Mouse (Mus musculus) megakaryocyte progenitor cell, adult 5-6 weeks (primary cell): ENCODE measurements around the gene Arl6ip1. TPM values are rescaled to one million over a fixed set of nuclear protein-coding genes. Genes with fewer than 3 reads are reported as not detected.
A peak's percentile ranks its signal among the peaks of the same experiment; 100 is the strongest.

Source experiments
- ATAC-seq: replicated peaks from 2 replicates; pipeline ENCODE4 v1.8.0; 2016; ENCODE audit warnings: mild to moderate bottlenecking, moderate TSS enrichment, inconsistent platforms; ENCODE audit not compliant: poor library complexity
- total RNA-seq, 2 experiments: library from RNA; stranded (forward) in 1 of 2; stranded (reverse) in 1 of 2; fragments of 157-497, 149-512 nt in 1 of 2; fragments of 200-1000 nt in 1 of 2; gene quantifications; 2 replicates each; pipeline versions ENCODE4 v1.2.3 to v1.2.4; 2015 to 2017

Gene Arl6ip1
- total RNA-seq, 2 experiments from 2014 or later: 220 to 231 TPM

DNA sequence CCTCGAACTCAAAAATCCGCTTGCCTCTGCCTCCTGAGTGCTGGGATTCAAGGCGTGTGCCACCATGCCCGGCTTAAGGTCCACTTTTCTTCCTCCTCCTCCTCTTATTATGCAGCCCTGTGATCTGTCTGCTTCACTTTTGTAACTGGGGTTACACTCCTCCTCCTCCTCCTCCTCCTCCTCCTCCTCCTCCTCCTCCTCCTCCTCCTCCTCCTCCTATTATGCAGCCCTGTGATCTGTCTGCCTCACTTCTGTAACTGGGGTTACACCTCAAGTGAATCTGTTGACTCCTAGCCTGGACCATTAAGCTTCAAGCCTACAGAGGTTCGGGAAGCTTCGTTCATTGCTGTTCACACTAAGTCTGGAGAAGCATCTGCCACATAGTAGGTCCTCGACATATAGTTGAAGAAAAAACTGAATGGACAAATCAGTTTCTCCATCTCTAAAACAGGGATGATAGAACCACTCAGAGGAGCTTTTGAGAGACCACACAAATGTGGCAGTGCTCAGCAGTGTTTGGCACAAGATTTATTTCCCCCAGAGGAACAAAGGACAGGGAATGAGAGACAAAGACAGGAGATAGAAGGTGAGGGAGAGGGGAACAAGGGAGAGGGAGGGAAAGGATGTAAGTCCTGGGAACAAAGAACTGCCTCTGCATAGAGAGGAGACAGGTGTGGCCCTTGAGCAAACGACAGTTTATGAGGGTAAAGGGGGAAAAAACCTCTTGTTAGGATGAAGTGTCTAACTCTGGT, 12.5 kb downstream of the Arl6ip1 start:
- no peak for ATAC-seq

DNA sequence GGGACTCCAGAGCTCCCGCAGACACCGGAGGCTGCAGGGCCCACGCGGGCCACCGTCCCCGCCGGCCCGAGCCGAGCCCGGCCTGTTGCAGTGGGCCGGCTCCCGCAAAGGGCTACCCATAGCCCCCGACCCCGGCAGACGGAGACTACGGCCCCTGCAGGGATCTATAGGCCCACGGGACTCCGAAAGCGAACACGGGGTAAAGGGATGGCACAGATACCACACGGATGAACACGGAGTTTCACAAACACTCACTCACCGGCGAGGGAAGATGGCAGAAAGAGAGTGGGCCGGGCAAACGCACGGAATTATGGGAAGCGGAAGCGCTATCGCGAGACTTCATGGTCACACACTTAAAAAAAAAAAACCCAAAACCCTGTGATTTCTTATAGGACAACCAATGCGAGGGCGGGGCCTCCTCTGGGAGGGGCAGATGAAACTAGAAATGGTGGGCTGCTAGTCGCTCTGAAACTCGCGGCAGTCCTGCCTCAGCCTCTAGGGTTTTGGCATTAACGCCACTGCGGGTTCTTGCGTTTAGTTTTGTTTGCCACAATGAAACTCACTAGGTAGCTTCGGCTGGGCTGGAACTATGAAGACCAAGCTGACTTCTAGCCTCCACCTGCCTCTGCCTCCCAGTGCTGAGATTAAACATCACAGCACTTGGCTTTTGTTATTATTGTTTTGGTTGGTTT, 13.4 kb downstream of the Arl6ip1 start, which contains the start of gene Rps15a:
TSS of gene Rps15a (minus strand) at position 312 of the 692 bp plus-strand sequence.
- peak; percentile 84 for ATAC-seq

DNA sequence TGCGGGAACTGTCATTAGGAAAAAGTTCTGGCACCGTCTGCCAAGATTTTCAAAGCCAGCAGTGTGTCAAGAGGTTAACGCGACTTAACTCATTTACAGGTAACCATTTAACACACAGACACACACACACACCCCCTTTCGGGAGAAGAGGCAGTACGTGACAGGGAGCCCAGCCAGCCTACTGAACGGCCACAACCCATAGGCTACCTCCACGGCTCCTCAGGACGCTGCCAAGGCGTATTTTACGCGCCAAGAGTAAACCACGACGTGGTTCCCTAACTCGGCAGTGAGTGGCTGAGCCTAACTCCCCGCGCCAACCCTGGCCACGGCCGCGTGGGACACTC, 14.0 kb downstream of the Arl6ip1 start:
- ATAC-seq: no peak; the same call in 1 of the 2 replicates

DNA sequence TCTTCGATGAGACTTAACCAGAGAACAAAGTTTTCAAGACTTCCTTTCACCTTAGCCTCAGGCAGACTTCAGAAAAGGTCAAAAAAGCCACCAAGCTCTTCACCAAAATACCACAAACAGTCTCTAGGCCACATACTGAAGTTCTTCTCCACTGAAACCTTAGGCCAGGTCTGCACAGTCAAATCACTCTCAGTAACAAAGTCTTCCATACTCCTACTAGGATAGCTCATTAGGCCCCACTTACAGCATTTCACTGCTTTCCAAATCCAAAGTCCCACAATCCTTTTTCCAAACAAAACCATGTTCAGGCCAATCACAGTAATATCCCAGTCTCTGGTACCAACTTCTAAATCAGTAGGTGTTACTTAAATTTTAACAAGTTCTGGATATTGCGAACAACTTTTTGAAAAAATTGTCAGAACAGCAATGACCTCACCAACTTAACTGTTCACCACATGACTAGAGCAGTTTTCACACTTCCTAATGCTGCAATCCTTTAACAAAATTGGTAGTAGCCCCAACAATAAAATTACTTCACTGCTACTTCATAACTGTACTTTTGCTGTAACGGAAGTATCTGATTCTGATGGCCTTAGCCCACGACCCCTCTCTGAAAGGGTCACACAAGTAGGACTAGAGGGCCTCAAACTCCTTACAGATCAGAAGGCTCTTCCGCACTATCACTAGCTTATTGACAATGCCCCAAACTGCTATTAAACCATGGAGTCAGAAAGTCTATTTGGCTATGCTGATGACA, 15.7 kb downstream of the Arl6ip1 start:
- ATAC-seq: no peak

DNA sequence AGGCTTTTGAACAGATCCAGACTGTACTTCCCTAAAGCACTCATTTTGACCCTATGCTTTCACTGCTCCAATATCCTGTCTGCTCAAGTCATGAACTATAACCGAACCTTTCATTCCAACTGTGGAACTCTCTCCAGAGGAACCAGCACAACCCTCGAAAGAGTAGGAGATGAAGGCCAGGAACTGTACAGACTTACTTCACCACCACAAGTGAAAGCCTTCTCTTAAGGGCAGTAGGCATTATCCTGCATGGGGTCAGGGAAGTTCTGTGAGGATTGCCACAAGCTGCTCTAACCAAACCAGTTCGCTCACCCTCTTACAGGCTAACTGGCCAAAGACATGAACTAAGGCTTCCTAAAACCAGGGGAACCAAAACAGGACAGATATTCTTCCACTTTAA, 18.3 kb downstream of the Arl6ip1 start:
- no peak for ATAC-seq

DNA sequence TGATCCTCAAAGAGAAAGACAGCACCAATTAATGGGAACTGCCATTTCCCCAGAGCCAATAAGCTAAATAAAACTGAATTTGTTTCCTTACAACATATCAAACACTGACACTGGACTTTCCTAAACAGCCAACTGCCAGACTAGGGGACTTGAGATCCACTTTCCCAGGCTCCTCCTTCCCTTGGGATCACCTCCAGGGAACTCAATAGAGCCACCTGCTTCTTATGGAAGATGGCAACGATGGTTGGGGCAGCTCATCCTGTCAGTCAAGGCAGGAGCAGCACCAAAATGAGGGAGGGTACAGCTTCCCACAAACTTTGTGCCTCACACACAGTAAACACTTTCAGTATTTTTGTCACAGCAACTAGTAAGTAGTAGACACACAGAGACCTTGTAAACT, 21.8 kb downstream of the Arl6ip1 start:
- ATAC-seq: no peak

DNA sequence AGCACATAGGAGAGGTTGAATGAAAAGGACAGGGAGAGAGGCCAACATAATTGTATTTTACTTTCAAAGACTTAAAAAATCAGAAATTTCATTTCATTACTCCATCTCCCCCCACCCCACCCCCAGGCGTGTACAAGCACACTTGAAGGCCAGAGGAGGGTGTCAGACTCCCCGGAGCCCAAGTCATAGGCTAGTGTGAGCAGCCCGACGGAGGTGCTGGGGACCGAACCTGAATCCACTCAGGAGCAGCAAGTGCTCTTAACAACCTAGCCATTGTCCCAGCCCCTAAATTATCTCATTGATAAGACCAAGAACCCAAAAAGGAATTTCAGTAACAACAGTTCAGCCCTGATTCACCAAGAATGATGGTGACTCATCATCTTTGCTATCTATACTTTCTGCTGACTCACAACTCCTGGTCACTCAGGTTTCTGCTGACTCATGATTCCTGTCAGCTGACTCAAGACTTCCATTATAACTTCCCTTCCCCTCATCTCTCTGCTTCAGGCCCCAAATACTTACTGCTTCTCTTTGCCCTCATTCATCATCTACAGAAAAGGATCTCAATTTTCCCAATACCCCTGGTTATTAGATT, 24.9 kb downstream of the Arl6ip1 start:
- peak; percentile 38 for ATAC-seq

DNA sequence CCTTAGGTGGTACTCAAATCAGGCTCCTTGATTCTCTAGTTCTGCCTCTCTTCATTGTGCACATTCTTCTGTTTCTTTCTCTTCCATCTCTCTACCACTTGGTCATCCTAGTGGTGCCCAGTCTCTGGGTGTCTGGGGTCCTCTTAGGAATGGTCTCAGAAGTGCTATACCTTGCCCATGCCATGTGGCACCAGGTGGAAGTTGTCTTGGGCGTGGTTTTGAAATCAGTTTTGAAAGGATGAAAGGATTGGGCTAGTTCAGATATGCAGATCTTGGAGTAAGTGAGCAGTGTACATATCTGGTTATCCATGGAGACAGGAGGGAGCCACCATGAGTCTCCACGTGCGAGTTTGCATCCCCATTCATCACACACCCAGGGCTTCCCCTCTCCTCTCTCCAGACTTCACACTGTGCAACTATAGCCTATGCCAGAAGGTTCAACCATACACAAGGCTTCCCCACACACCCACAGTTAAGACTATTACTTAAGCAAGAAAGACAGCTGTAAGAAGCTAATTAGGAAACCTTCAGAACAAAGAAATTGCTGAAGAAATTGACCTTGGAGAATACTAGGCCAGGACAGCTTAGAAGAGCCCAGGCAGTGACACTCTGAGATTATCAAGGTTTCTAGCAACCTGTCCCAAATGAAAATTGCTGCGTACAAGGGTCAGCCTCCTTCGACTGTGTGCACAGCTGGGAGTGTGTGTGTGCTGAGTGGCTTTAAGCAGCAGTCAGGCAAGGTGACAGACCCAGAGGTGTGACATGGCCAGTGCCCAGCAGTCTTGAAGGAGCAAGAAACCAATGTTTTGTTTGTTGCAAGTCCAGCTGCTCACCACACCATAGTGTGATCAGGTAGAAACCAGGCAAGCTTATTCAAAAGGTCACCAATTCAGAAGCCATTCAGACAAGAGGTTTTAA, 25.7 kb downstream of the Arl6ip1 start:
- ATAC-seq: peak; percentile 3; the same call in 1 of the 2 replicates

DNA sequence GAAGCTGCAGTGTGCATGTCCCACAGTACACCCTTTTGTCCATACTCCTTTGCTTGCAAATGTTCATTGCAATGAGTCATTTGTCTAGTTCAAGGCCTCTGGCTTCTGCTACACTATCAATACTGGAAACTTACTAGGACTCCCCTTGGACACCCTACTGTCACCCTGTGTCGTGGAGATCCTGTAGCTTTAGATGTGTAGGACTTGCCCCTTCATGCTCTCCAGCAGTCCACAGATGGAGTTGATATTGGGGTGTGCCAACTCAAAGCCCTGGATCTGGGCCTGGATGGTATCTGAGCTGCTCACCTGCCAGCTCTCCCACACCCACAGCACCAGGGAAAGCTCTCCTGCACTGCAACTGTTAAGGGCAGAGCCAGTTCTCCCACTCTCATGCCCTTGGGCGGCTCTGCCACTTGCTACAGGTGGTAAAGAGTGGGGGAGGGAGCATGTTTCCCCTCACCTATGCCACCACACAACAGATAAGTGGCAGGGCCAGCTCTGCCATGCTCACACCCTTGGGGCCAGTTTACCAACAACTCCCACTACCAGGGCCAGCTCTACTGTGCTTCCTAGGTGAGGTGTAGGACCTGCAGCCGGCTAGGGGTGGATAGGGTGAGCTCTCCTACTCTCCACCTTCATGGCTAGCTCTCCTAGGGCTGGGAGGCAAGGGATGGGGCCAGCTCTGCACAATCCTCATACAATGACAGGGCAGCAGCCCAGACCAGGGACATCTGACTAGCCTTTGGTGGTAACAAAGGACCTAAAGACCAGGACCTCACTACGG, 26.6 kb downstream of the Arl6ip1 start:
- ATAC-seq: peak; percentile 21

DNA sequence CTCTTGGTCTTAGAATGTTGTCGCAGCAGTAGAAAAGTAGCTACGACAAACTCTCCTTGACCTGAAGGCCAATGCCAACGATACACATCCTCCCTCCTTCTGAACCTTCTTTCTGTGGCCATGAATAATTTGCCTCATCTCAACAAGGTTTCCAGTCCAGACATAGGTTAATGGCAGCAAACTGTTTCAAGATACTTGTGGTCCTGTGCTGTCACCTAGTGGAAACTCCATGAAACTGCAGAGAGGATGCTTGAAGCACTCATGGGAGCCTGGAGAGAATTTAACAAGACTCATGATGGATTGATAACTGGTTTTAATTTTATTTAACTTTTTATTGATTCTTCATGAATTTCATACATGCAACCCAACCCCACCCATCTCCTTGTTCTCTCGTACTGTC, 27.2 kb downstream of the Arl6ip1 start:
- ATAC-seq: peak; percentile 59

DNA sequence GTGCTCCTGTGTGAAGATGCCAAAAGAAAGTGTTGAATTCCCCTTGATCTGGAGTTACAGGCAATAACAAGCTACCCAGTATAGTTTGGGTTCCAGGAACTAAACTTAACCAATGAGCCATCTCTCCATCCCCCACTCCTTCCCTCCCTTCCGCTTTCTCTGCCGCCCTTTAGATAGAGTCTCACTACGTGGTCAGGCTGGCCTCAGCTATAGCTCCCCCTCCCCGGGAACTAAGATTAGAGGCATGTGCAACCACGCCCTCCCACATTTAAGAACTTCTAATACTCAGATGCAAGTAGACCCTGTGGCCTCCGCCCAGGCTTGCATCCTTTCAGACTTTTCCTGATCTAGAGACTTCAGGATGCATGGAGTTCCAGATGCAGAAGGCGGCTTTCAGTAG, 31.8 kb downstream of the Arl6ip1 start:
- peak; percentile 33 for ATAC-seq

DNA sequence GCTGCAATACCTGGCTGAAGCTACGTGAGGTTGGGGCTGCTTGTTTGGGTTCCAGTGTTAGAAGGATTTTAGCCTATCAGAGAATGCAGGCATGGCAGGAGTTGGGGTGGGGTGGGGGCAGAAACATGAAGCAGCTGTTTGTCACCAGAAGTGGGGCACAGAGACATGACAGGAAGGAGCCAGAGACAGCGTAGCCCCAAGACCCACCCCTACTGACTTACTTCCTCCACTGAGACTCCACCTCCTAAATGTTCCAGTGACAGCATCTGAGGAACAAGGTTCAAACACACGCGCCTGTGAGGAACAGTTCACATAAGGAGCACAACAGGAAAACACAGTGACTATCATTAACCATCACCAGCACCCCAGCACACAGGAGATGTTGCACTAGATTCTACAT, 49.5 kb downstream of the Arl6ip1 start:
- ATAC-seq: 0 out of 2 replicates have a peak, but pooled peaks have one; percentile 20

DNA sequence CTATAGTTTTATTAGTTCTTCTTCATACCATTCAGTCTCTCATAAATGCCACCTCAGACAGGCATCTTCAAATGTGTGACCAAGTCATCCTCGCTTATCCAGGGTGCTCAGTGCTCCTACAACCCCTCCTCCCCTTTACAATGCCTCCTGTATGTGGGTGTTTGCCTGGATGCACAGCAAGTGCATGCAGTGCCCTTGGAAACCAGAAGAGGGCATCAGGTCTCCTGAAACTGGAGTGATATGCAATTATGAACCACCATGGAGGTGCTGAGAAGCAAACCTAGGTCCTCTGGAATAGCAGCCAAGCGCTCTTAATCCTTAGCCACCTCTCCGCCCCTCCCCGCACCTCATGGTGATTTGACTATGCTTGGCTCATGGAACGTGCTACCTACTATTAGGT, 50.4 kb downstream of the Arl6ip1 start:
- peak; percentile 55; the same call in 1 of the 2 replicates for ATAC-seq

Other genes starting within 250 kb of the Arl6ip1 start
- gene Rps15a, start 13.5 kb downstream of the Arl6ip1 start, total RNA-seq (2015): 2,608 and 2,622 TPM in 2 replicates
- 871 and 1,175 TPM in 2 replicates for gene Rps15a, start 13.5 kb downstream of the Arl6ip1 start, total RNA-seq (2017)
- gene Smg1, start 114.0 kb upstream of the Arl6ip1 start, total RNA-seq (2015): 46.1 and 59.4 TPM in 2 replicates
- 36.5 and 48.0 TPM in 2 replicates for gene Smg1, start 114.0 kb upstream of the Arl6ip1 start, total RNA-seq (2017)